Mouse (Mus musculus) liver, embryonic 12.5 days (tissue): Measurements from ENCODE around the gene Psmd9. TPM values are rescaled to one million over a fixed set of nuclear protein-coding genes. Genes with fewer than 3 reads are reported as not detected.

Source experiments
- ATAC-seq: fragments of 200-750 bp; cut with Nextera tagmentation; 2 replicates; pipeline ENCODE4 v1.8.0; 2017; ENCODE audit warnings: moderate number of reproducible peaks, mild to moderate bottlenecking, moderate library complexity
- H3K27ac ChIP-seq: fragments of 300-500 bp; sonication (generic); 2 replicates; pipeline ENCODE4 v1.5.1; 2016; ENCODE audit warnings: mild to moderate bottlenecking
- H3K27me3 ChIP-seq: fragments of 300-500 bp; sonication (generic); replicated peaks from 2 replicates; pipeline ENCODE4 v1.6.1; 2016; ENCODE audit warnings: mild to moderate bottlenecking, moderate library complexity
- H3K36me3 ChIP-seq: fragments of 300-500 bp; sonication (generic); 2 replicates; pipeline ENCODE4 v1.6.1; 2016; ENCODE audit warnings: mild to moderate bottlenecking, moderate library complexity
- H3K4me1 ChIP-seq: fragments of 300-500 bp; sonication (generic); 2 replicates; pipeline ENCODE4 v1.6.1; 2016
- H3K4me2 ChIP-seq: fragments of 300-500 bp; sonication (generic); 2 replicates; pipeline ENCODE4 v1.6.1; 2016; ENCODE audit warnings: mild to moderate bottlenecking, moderate library complexity
- H3K4me3 ChIP-seq: fragments of 300-500 bp; sonication (generic); 2 replicates; pipeline ENCODE4 v1.5.1; 2016; ENCODE audit warnings: mild to moderate bottlenecking, moderate library complexity
- H3K9ac ChIP-seq: fragments of 300-500 bp; sonication (generic); 2 replicates; pipeline ENCODE4 v1.6.1; 2016; ENCODE audit warnings: mild to moderate bottlenecking, moderate library complexity
- H3K9me3 ChIP-seq: fragments of 300-500 bp; sonication (generic); replicated peaks from 2 replicates; pipeline ENCODE4 v1.6.1; 2016; ENCODE audit warnings: mild to moderate bottlenecking, moderate library complexity
- WGBS: fragments of 180-500 bp; shearing (Covaris S2); methylation state at CpG from one replicate; pipeline ENCODE4 v1.1.7; 2016; ENCODE audit not compliant: insufficient replicate concordance; 5-methylcytosine and 5-hydroxymethylcytosine counted together
- polyA plus RNA-seq: library from polyadenylated mRNA; unstranded; fragments of >200 nt; fragmentation: Nextera tagmentation; extraction: Ambion mirVana; gene quantifications from 2 replicates; pipeline ENCODE4 v1.2.1, GENCODE M21; 2016

Gene Psmd9
- polyA plus RNA-seq, 1 experiment from 2014 or later, result 77.4 TPM

DNA sequence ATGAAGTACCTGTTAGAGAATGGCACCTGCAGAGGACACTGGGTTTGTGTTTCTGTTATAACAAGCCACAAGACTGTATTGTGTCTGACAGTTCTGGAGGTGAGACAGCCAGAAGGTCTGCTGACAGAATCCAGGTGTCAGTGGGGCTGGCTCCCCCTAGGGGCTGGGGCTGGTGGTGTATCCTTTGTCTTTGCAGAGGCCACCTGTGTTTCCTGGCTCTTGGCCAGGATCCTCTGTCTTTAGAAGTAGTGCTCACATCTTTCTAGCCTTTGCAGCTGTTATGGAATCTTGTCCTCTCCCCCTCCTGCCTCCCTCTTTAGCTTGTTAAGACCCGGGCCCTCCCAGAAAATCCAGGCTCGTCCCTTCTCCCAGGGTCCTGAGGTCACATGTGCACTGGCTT lies 66.5 kb downstream of the Psmd9 start:
- Histone ChIP-seq H3K9ac (no peak overlapping the region), H3K9me3 (no peaks in the 10 kb centered on the region), H3K4me2 (no peak overlapping the region), H3K27ac (no peak overlapping the region), H3K36me3 (peaks cover 79% of the 10 kb centered on the region), H3K27me3 (no peaks in the 10 kb centered on the region), H3K4me1 (peaks cover 26% of the 10 kb centered on the region; the same call in 1 of the 2 replicates), H3K4me3 (no peak overlapping the region)
- 70% methylated on average over 2 of the region's 2 CpGs for WGBS
- ATAC-seq, result 0 out of 2 replicates have a peak, but pooled peaks have one; percentile 37

DNA sequence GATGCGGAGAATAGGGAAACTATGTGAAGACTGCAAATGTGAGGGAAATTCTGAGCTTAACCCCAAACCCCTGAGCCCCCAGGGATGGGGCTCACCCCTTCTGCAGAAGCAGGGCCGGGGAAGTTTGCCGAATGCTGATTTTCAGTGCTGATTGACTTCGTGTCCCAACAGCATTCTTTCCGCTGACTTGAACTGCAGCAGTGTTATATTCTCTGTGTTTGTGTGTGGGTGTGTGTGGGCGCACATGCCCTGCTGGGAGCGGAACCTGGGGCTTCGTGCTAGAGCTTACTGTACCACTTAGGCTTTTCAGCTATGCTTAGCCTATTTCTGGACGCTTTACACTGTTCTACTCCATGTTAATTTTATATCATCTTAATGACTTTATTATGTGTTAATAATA lies 67.2 kb downstream of the Psmd9 start:
- no peaks in the 10 kb centered on the region for H3K27me3 ChIP-seq
- H3K36me3 ChIP-seq, result peaks cover 80% of the 10 kb centered on the region
- H3K27ac ChIP-seq, result no peak overlapping the region
- WGBS, result 84% methylated on average over 9 of the region's 9 CpGs
- H3K4me1 ChIP-seq, result peaks cover 26% of the 10 kb centered on the region; the same call in 1 of the 2 replicates
- H3K4me2 ChIP-seq, result no peak overlapping the region
- no peak overlapping the region for H3K9ac ChIP-seq
- H3K9me3 ChIP-seq, result no peaks in the 10 kb centered on the region
- no peak for ATAC-seq
- no peak overlapping the region for H3K4me3 ChIP-seq

DNA sequence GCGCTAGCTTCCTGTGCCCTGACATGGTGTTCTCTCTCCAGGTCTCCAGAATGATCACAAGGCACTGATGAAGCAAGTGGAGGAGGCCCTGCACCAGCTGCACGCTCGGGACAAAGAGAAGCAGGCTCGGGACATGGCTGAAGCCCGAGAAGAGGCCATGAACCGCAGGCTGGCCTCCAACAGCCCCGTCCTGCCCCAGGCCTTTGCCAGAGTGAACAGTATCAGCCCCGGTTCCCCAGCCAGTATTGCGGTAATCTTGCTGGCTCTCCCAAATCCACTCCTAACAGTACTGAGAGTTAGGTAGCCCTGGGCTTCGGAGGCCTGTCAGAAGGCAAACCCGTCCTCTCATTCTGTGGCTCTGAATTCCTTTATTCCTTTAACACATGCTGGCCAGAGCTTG lies 70.3 kb downstream of the Psmd9 start:
- no peak overlapping the region for H3K27ac ChIP-seq
- H3K4me3 ChIP-seq, result no peak overlapping the region
- no peaks in the 10 kb centered on the region for H3K27me3 ChIP-seq
- peaks cover 4% of the 10 kb centered on the region; the same call in 1 of the 2 replicates for H3K4me1 ChIP-seq
- H3K9me3 ChIP-seq, result no peaks in the 10 kb centered on the region
- peaks cover 97% of the 10 kb centered on the region for H3K36me3 ChIP-seq
- no peak overlapping the region for H3K9ac ChIP-seq
- no peak for ATAC-seq
- H3K4me2 ChIP-seq, result no peak overlapping the region
- WGBS, result 88% methylated on average over 11 of the region's 11 CpGs

- WGBS, result 34% methylated on average over 4 of the region's 4 CpGs
- H3K9ac ChIP-seq, result no peak overlapping the region
- H3K27ac ChIP-seq, result no peak overlapping the region
- H3K36me3 ChIP-seq, result peaks cover 68% of the 10 kb centered on the region
- no peak overlapping the region for H3K4me3 ChIP-seq
- H3K27me3 ChIP-seq, result no peaks in the 10 kb centered on the region
- no peaks in the 10 kb centered on the region for H3K9me3 ChIP-seq
- ATAC-seq, result no peak
- no peak overlapping the region for H3K4me2 ChIP-seq
- no peaks in the 10 kb centered on the region for H3K4me1 ChIP-seq
Measured at GRCm38 (mm10) chr5:123245518-123245917, 76.3 kb downstream of the Psmd9 start.

DNA sequence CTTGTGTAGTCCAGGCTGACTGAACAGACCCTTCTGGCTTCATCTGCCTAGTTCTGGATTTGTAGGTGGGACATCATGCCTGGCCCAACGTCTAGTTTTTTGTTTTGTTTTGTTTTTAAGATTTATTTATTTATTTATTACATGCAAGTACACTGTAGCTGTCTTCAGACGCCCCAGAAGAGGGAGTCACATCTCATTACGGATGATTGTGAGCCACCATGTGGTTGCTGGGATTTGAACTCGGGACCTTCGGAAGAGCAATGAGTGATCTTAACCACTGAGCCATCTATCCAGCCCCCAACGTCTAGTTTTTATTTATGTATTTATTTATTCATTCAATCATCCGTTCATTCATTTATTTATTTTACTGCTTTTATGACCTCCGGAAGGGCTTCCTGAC lies 82.2 kb downstream of the Psmd9 start:
- ATAC-seq, result no peak
- peaks cover 20% of the 10 kb centered on the region for H3K36me3 ChIP-seq
- 62% methylated on average over 8 of the region's 8 CpGs for WGBS
- no peaks in the 10 kb centered on the region for H3K9me3 ChIP-seq
- peaks cover 7% of the 10 kb centered on the region for H3K4me1 ChIP-seq
- peaks cover 31% of the 10 kb centered on the region for H3K27me3 ChIP-seq
- peak overlapping the region; percentile 48; the same call in 1 of the 2 replicates for H3K4me2 ChIP-seq
- no peak overlapping the region for H3K4me3 ChIP-seq
- H3K9ac ChIP-seq, result no peak overlapping the region
- no peak overlapping the region for H3K27ac ChIP-seq

DNA sequence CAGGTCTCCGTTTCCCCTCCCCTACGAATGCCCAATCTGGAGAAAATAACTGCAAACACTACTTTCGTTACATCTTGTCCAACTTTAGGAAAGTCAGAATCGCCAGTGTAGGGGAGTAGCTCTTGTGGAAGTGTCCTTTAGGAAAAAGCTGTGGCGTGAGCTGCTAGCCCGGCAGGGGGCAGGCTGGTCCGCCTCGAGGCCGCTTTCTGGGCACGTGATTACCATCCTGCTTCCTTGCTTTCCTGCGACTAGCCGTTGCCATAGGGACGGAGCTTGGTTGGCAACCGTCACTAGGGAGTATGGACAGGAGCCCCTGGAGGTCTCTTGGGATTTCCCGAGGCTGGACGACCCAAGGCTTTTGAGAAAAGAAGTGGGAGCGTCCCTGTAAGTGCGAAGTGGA lies 82.6 kb downstream of the Psmd9 start, which contains the start of gene Wdr66:
Gene Wdr66 (plus strand): TSS at position 269 of the 400 bp plus-strand sequence.
- Histone ChIP-seq H3K9me3 (no peaks in the 10 kb centered on the region), H3K4me2 (peak within 1 kb of the TSS; percentile 48), H3K9ac (no peak within 1 kb of the TSS), H3K4me3 (0 out of 2 replicates have a peak within 1 kb of the TSS, but pooled peaks have one; percentile 7), H3K27me3 (peaks cover 31% of the 10 kb centered on the region), H3K36me3 (peaks cover 20% of the 10 kb centered on the region), H3K27ac (no peak within 1 kb of the TSS), H3K4me1 (peaks cover 8% of the 10 kb centered on the region)
- ATAC-seq, result no peak
- WGBS, result 8% methylated on average over 18 of the region's 18 CpGs

- Histone ChIP-seq H3K9ac (no peak overlapping the region), H3K27me3 (peaks cover 27% of the 10 kb centered on the region), H3K4me2 (peak overlapping the region; percentile 36), H3K36me3 (no peaks in the 10 kb centered on the region), H3K9me3 (no peaks in the 10 kb centered on the region), H3K27ac (no peak overlapping the region), H3K4me3 (no peak overlapping the region), H3K4me1 (peaks cover 14% of the 10 kb centered on the region)
- ATAC-seq, result no peak
- WGBS, result 30% methylated on average over 23 of the region's 23 CpGs
Measured at GRCm38 (mm10) chr5:123256841-123257755, 87.9 kb downstream of the Psmd9 start.

GRCm38 (mm10) chr5:123258990-123259389 lies 89.8 kb downstream of the Psmd9 start:
- H3K36me3 ChIP-seq, result no peaks in the 10 kb centered on the region
- H3K27me3 ChIP-seq, result peaks cover 13% of the 10 kb centered on the region
- H3K9ac ChIP-seq, result no peak overlapping the region
- H3K4me2 ChIP-seq, result no peak overlapping the region
- no peak overlapping the region for H3K4me3 ChIP-seq
- WGBS, result 54% methylated on average over 5 of the region's 5 CpGs
- H3K4me1 ChIP-seq, result peaks cover 13% of the 10 kb centered on the region
- no peaks in the 10 kb centered on the region for H3K9me3 ChIP-seq
- no peak overlapping the region for H3K27ac ChIP-seq
- ATAC-seq, result no peak

GRCm38 (mm10) chr5:123260698-123261097 lies 91.5 kb downstream of the Psmd9 start:
- Histone ChIP-seq H3K36me3 (no peaks in the 10 kb centered on the region), H3K4me2 (no peak overlapping the region), H3K9me3 (no peaks in the 10 kb centered on the region), H3K9ac (no peak overlapping the region), H3K4me3 (no peak overlapping the region), H3K27ac (no peak overlapping the region), H3K27me3 (peaks cover 4% of the 10 kb centered on the region; the same call in 1 of the 2 replicates), H3K4me1 (peaks cover 13% of the 10 kb centered on the region)
- ATAC-seq, result no peak
- WGBS, result 71% methylated on average over 8 of the region's 8 CpGs

DNA sequence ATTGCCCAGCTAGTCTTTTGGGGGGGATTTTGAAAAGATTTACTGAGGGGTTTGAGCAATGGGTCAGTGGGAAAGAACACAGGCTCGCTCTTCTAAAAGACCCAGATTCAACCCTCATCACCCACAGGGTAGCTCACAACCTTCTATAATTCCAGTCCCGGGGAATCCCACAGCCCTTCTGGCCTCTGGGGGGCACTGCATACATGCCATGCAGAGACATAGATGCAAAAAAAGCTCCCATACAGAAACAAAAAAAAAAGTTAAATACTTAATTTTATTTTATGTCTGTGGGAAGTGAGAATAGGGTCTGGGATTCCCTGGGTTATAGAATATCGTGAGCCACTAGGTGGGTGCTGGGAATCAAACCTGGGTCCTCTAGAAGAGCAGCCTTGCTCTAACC lies 97.7 kb downstream of the Psmd9 start:
- Histone ChIP-seq H3K4me1 (no peaks in the 10 kb centered on the region), H3K27me3 (no peaks in the 10 kb centered on the region), H3K36me3 (no peaks in the 10 kb centered on the region), H3K4me3 (no peak overlapping the region), H3K9ac (no peak overlapping the region), H3K4me2 (no peak overlapping the region), H3K9me3 (no peaks in the 10 kb centered on the region), H3K27ac (no peak overlapping the region)
- no peak for ATAC-seq
- WGBS, result 70% methylated on average over 3 of the region's 3 CpGs

DNA sequence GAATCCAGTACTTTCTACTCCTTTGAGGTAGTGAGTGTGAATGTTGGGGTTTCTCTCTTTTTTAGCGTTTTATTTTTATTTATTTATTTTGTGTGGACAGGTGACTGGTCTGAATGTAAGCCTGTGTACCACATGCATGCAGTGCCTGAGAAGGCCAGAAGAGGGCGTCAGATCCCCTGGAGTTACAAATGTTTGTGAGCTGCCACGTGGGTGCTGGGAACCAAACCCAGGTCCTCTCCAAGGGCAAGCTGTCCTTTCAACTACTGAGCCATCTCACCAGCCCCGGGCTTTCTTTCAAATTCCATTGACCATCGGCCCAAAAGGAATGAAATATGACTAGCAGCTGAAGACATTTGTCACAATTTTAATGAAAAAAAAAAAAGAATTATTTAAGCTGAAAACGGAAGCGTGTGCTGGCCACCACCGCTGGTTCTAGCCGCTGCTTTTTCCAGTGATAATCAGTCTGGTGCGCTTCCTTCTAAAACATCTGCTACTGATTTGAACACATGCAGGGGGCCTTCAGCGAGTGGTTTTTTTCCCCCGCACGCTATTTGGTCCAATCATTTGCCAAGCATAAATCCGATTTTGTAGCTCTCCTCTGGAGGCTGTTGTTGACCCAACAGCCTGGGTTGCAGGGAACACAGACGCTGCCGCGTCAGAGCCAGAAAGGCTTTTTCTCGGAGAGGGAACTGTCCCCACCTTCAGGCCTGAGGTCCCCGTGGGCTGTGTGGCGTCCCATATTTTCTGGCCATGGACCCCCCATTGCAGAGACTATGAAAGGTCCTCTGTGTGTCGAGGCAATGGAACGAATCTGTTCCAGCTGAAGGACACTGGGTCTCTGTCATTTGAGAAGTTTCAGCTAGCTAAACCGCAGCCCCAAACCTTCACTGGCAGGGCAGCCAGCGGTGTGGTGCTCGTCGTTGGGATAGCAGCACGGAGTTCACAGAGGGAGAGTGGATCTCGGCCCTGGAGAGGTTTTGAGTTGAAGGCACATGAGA lies 99.6 kb downstream of the Psmd9 start:
- H3K4me3 ChIP-seq, result no peak overlapping the region
- WGBS, result 76% methylated on average over 28 of the region's 28 CpGs
- no peaks in the 10 kb centered on the region for H3K36me3 ChIP-seq
- no peak overlapping the region for H3K9ac ChIP-seq
- H3K9me3 ChIP-seq, result no peaks in the 10 kb centered on the region
- no peaks in the 10 kb centered on the region for H3K4me1 ChIP-seq
- no peak overlapping the region for H3K4me2 ChIP-seq
- H3K27me3 ChIP-seq, result no peaks in the 10 kb centered on the region
- no peak for ATAC-seq
- H3K27ac ChIP-seq, result no peak overlapping the region
